Mouse (Mus musculus): ENCODE results near the gene Ace3. TPM values are rescaled to one million over a fixed set of nuclear protein-coding genes. Genes with fewer than 3 reads are reported as not detected.
"Not testable (repeated sequence)": the region's sequence is repeated elsewhere in the genome, so short reads cannot be mapped to it uniquely, and the experiment has no call there.

The Ace3 gene
- total RNA-seq, 2 experiments from 2014 or later: not detected

DNA sequence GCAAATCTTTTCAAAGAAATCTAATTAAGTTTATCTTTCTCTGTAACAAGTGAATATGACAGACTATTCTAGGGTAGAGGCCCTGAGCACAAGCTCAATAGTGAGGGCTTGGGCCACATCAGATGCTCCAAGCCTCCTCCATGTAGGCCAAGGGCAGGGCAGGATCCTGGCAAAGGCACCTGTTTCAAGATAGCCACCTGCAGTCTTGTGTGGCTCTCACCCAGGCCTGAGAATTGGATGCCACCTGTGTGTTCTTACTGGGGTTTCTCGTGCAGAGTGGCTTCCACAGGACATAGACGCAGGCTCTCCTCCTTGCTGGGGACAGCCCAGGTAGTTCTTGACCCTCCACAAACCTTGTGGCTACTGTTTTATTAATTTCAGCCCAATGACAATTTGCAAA lies 16.2 kb upstream of the Ace3 start:
- no peak for DNase-seq (ENCODE audit: low spot score in 2 of 2)

DNA sequence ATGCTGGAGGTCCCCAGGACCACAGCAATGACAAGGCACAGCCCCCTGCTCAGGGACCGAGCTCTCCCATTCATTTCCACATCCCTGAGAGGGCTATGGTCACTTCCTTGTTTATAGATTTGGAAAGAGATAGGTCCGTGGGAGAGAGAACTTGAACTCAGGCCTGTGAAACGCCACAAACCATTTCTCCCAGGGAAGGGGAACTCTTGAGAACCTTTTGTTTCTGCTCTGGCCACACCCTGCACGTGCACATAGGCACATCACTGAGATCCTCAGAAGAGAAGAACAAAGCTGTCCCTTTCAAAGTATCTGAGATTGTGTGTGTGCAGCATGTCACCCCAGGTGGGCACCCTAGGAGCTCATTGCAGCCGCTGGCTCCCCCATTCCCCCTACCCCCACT lies 15.8 kb upstream of the Ace3 start:
- DNase-seq (ENCODE audit: low spot score in 2 of 2): no peak

DNA sequence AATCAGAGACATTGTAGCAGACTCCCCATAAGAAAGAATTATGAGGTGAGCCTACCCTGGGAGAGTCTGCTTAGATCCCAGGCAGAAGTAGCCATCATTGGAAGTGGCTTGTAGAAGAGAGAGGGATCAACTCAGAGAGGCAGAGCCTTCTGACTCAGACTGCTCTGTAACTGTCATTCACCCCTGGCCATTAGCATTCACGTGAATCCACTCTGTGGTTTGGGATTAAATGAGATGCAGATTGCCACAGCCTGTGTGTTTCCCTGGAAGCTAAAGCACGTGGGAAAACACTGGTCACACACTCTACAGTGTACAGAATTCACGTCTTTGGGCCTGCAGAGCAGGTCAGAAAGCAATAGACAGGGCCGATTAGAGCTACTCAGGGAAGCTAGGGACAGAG lies 10.0 kb upstream of the Ace3 start:
- no peak for DNase-seq (ENCODE audit: low spot score in 2 of 2)

DNA sequence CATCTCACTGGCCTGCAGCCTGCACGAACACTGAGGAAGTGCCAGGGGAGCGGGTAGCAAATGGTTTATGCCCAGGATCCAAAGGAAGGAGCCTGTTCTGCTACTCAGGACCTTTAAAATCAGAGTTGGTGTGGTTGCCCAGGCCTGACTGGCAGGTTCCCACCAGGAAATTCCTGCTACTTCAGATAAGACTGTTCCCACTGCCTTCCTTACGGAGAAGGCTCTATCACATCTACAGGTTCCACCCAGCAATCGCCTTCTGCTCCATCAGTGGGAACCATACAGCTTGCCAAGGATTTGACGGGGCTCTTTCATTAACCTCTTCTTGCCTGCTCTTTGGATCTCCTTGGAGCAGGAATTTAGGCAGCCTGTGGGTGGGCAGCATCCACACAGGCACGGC lies 7.0 kb upstream of the Ace3 start:
- DNase-seq (ENCODE audit: low spot score in 2 of 2): no peak

DNA sequence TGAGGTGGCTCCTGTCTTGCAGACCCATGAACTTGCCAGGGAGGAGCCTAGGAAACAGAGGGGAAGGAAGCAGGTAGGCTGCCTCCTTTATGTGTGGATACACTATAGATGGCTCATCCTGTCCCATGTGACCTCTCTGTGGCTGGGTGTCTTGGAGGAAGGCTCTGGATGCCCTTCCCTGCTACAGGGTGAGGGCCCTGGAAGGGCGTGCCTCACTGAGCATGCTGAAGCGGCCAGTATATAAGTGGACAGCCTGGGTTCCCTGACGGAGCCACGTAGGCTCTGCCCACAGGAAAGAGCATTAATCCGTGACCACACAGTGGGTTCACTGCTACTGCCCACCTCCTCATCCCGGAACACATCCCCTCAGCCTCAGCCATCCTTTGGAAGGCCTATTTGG lies 5.0 kb upstream of the Ace3 start:
- no peak for DNase-seq (ENCODE audit: low spot score in 2 of 2)

GRCm38 (mm10) chr11:105990231-105990630 lies 4.2 kb upstream of the Ace3 start:
- no peak for DNase-seq (ENCODE audit: low spot score in 2 of 2)

GRCm38 (mm10) chr11:106000062-106000461 lies 5.6 kb downstream of the Ace3 start:
- DNase-seq (ENCODE audit: low spot score in 2 of 2): no peak

- DNase-seq (ENCODE audit: low spot score in 2 of 2): no peak
These were observed 7.2 kb downstream of the Ace3 start for GRCm38 (mm10) chr11:106001718-106002117.

DNA sequence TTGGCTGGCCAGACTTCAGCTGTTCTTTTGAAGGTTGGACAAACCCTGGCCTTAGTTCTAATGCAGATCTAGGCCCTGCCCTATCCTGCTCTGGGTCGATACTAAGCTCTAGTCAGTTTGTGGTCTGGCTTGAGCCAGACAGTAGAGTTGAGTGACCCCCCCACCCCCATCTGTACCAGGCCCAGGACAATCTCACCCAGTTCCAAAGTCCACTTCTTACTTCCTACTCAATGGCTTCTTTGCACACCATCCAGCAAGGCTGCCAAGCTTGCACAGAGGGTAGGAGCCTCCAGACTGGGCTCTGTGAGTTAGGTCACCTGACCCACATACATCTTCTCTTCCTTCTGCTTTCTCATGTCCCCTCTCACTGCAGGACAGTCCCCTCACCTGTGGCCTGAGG lies 10.1 kb downstream of the Ace3 start:
- no peak for DNase-seq (ENCODE audit: low spot score in 2 of 2)

DNA sequence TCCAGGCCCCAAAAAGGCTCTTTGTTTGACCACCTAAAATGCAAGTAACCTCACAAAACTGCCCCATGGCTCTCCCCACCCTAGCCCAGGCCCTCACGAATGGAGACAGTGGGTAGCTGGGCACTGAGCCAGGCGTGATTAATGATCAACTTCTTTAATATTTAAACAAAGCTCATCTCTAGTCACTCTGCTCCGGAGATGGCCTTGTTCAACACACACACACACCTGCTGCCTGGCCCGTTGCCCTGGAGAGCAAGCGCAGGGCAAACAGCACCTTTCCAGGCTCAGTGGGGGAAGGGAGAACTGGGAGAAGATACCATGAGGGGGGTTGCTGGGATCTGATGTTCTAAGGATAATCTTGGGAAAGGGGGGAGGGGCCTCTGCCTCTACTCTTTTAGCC lies 11.5 kb downstream of the Ace3 start:
- DNase-seq (ENCODE audit: low spot score in 2 of 2): no peak

- DNase-seq (ENCODE audit: low spot score in 2 of 2): peak; percentile 70 to 72
These were observed 13.3 kb downstream of the Ace3 start, which contains the start of gene Kcnh6 for GRCm38 (mm10) chr11:106007821-106008220. Kcnh6 (plus strand) TSS chr11:106008124.

- no peak for DNase-seq (ENCODE audit: low spot score in 2 of 2)
These were observed 18.2 kb downstream of the Ace3 start for GRCm38 (mm10) chr11:106012711-106013110.

DNA sequence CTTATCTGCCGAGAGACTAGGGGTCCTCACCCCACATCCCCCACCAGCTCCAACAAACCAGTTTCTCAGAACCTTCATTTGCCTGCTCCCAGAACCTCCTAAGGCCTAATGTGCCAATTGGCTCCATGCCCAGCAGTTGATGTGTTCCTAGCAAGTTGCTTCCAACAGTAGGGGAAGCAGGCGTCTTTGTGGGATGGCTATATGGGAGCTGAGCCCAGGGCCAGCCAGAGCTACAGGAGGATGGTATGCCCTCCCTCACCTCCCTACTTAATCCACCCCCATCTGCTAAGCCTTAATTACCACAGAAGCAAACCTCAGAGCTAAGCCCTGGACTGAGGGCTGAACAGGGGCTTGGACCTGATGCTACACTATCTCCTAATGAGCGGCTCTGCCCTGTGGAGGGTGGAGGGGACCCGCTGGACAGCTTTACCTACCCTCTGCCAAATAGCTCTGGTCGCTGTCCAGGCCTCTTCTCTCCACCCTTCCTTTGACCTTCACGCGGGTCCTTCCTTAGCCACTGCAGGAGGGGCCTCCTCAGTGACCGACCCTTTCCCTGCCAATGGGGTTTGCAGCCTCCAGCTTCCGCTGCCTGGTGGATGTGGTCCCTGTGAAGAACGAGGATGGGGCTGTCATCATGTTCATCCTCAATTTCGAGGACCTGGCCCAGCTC lies 19.2 kb downstream of the Ace3 start:
- DNase-seq (ENCODE audit: low spot score in 2 of 2): no peak

DNA sequence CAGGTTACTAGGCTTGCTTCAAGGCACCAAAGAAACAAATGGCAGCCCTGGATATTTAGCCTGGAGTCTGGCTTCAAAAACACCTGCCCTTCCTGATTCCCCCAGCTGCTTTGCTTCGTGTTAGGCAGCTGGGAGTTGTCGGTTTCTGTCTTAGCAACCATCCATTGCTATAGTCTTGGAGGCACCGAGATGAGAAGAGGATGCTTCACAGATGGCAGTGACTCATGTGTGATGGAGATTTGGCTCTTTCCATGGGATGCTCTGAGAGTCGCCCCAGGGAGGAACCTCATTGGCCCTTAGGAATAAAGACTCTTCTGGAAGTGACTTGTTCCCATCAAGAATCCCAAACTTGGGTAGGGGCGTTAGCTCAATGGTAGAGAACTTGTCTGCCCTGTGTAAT lies 22.0 kb downstream of the Ace3 start:
- no peak for DNase-seq (ENCODE audit: low spot score in 2 of 2)

- no peak for DNase-seq (ENCODE audit: low spot score in 2 of 2)
These were observed 25.7 kb downstream of the Ace3 start for GRCm38 (mm10) chr11:106020051-106020763.

DNA sequence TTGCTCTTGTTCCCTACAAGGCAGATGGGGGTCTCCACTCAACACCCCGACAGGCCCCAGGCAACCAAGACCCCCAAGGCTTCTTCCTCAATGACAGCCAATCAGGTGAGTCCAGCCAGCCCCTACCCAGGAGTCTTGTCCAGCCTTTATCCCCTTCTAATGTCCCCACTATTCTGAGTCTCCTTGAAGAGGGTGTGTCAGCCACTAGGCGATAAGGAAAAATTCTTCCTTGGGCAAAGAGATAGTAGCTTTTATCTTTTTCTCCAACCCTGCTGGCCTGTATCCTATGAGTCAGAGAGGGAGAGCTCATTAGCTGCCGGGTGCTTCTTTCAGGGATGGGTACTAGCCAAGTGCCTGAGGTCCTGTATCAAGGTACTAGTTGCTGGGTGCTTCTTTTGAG lies 31.3 kb downstream of the Ace3 start:
- no peak for DNase-seq (ENCODE audit: low spot score in 2 of 2)

- peak; percentile 62 for DNase-seq (ENCODE audit: low spot score in 2 of 2)
These were observed 32.1 kb downstream of the Ace3 start for GRCm38 (mm10) chr11:106026465-106027151.

- no peak for DNase-seq (ENCODE audit: low spot score in 2 of 2)
These were observed 33.1 kb downstream of the Ace3 start for GRCm38 (mm10) chr11:106027607-106028006.

GRCm38 (mm10) chr11:106032074-106032473 lies 37.6 kb downstream of the Ace3 start:
- DNase-seq (ENCODE audit: low spot score in 2 of 2): not testable (repeated sequence)

DNA sequence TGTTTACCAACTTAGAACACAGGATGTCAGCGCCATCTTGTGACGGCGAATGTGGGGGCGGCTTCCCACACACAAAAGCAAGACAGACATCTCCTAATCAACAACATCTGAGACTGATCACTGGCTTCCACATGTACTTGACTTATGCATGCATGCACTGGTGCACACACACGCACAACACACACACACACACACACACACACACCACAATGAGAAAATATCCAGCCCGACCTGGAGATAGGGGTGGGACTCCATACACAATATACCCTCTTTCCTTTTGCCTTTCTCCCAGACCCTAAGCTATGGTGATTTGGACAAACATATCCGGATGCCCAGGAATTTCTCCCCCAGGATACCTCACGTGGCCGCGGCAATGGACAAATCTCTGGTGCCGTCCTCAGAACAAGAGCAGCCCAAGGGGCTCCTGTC lies 39.0 kb downstream of the Ace3 start:
- no peak for DNase-seq (ENCODE audit: low spot score in 2 of 2)

DNA sequence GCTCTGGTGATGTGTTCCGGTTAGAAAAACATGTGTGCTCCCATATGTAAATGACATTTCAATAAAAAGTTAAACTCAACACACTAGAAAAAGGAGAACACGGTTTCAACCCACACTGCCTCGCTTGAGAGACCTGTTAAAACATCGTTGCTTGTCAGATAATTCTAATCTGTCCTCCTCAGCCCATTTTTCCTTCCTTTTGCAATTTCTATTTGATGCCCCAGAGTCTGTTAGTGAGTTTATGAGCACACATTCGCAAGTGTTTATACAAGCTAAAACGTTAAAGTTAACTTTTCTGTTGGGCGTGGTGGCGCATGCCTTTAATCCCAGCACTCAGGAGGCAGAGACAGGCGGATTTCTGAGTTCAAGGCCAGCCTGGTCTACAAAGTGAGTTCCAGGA lies 40.5 kb downstream of the Ace3 start:
- DNase-seq (ENCODE audit: low spot score in 2 of 2): no peak

Measured in adrenal gland, adult 18-20 months (tissue).